Mouse (Mus musculus): Measurements from ENCODE around the gene Slc6a9. TPM values are rescaled to one million over a fixed set of nuclear protein-coding genes. Genes with fewer than 3 reads are reported as not detected.

The Slc6a9 gene
- polyA plus RNA-seq, 1 experiment, result not detected

- TF ChIP-seq POLR2A (IDR thresholded peaks at IDR 0.05; ENCODE audit: insufficient read depth, low read depth, low read length) (no peak), CTCF (IDR thresholded peaks at IDR 0.05; ENCODE audit: insufficient read depth, low read depth, low read length) (no peak)
- H3K27ac ChIP-seq (ENCODE audit: insufficient read depth, low read depth, low read length), result no peak overlapping the region
- H3K4me3 ChIP-seq (ENCODE audit: insufficient read depth, low read depth, low read length), result no peak overlapping the region
- peaks cover 18% of the 10 kb centered on the region; the same call in 1 of the 2 replicates for H3K4me1 ChIP-seq (ENCODE audit: control insufficient read depth, insufficient read depth, low read length)
- 74% methylated on average over 8 of the region's 8 CpGs for WGBS
Measured at GRCm38 (mm10) chr4:117904761-117905160, 70.5 kb downstream of the Slc6a9 start.

GRCm38 (mm10) chr4:117906196-117906595 is 71.9 kb downstream of the Slc6a9 start:
- WGBS, result 62% methylated on average over 3 of the region's 3 CpGs
- TF ChIP-seq CTCF (IDR thresholded peaks at IDR 0.05; ENCODE audit: insufficient read depth, low read depth, low read length) (no peak), POLR2A (IDR thresholded peaks at IDR 0.05; ENCODE audit: insufficient read depth, low read depth, low read length) (no peak)
- Histone ChIP-seq H3K27ac (ENCODE audit: insufficient read depth, low read depth, low read length) (peak overlapping the region; percentile 42; the same call in 1 of the 2 replicates), H3K4me1 (ENCODE audit: control insufficient read depth, insufficient read depth, low read length) (peaks cover 18% of the 10 kb centered on the region; the same call in 1 of the 2 replicates), H3K4me3 (ENCODE audit: insufficient read depth, low read depth, low read length) (no peak overlapping the region)

GRCm38 (mm10) chr4:117908834-117909453 is 74.6 kb downstream of the Slc6a9 start:
- Histone ChIP-seq H3K27ac (ENCODE audit: insufficient read depth, low read depth, low read length) (peak overlapping the region; percentile 97), H3K4me1 (ENCODE audit: control insufficient read depth, insufficient read depth, low read length) (peaks cover 37% of the 10 kb centered on the region), H3K4me3 (ENCODE audit: insufficient read depth, low read depth, low read length) (peak overlapping the region; percentile 53)
- 13% methylated on average over 8 of the region's 8 CpGs for WGBS
- TF ChIP-seq POLR2A (IDR thresholded peaks at IDR 0.05; ENCODE audit: insufficient read depth, low read depth, low read length) (peak; percentile 58; the same call in 1 of the 2 replicates), CTCF (IDR thresholded peaks at IDR 0.05; ENCODE audit: insufficient read depth, low read depth, low read length) (no peak)

GRCm38 (mm10) chr4:117912131-117912561 is 77.8 kb downstream of the Slc6a9 start:
- Histone ChIP-seq H3K4me1 (ENCODE audit: control insufficient read depth, insufficient read depth, low read length) (peaks cover 21% of the 10 kb centered on the region), H3K27ac (ENCODE audit: insufficient read depth, low read depth, low read length) (peak overlapping the region; percentile 92), H3K4me3 (ENCODE audit: insufficient read depth, low read depth, low read length) (peak overlapping the region; percentile 81)
- TF ChIP-seq POLR2A (IDR thresholded peaks at IDR 0.05; ENCODE audit: insufficient read depth, low read depth, low read length) (no peak), CTCF (IDR thresholded peaks at IDR 0.05; ENCODE audit: insufficient read depth, low read depth, low read length) (no peak)
- WGBS, result 48% methylated on average over 13 of the region's 13 CpGs

- no peak for TF ChIP-seq CTCF (IDR thresholded peaks at IDR 0.05; ENCODE audit: insufficient read depth, low read depth, low read length)
- TF ChIP-seq POLR2A (IDR thresholded peaks at IDR 0.05; ENCODE audit: insufficient read depth, low read depth, low read length), result no peak
- peak overlapping the region; percentile 81 for H3K4me3 ChIP-seq (ENCODE audit: insufficient read depth, low read depth, low read length)
- H3K27ac ChIP-seq (ENCODE audit: insufficient read depth, low read depth, low read length), result peak overlapping the region; percentile 92
- 17% methylated on average over 7 of the region's 7 CpGs for WGBS
- H3K4me1 ChIP-seq (ENCODE audit: control insufficient read depth, insufficient read depth, low read length), result peaks cover 21% of the 10 kb centered on the region
Measured at GRCm38 (mm10) chr4:117912685-117913273, 78.5 kb downstream of the Slc6a9 start.

- WGBS, result 16% methylated on average over 3 of the region's 3 CpGs
- H3K4me1 ChIP-seq (ENCODE audit: control insufficient read depth, insufficient read depth, low read length), result peaks cover 19% of the 10 kb centered on the region
- H3K27ac ChIP-seq (ENCODE audit: insufficient read depth, low read depth, low read length), result peak overlapping the region; percentile 92
- TF ChIP-seq CTCF (IDR thresholded peaks at IDR 0.05; ENCODE audit: insufficient read depth, low read depth, low read length) (no peak), POLR2A (IDR thresholded peaks at IDR 0.05; ENCODE audit: insufficient read depth, low read depth, low read length) (no peak)
- peak overlapping the region; percentile 81 for H3K4me3 ChIP-seq (ENCODE audit: insufficient read depth, low read depth, low read length)
Measured at GRCm38 (mm10) chr4:117913421-117913820, 79.1 kb downstream of the Slc6a9 start.

- no peak for TF ChIP-seq POLR2A (IDR thresholded peaks at IDR 0.05; ENCODE audit: insufficient read depth, low read depth, low read length)
- TF ChIP-seq CTCF (IDR thresholded peaks at IDR 0.05; ENCODE audit: insufficient read depth, low read depth, low read length), result no peak
- WGBS, result 2% methylated on average over 8 of the region's 8 CpGs
- Histone ChIP-seq H3K4me3 (ENCODE audit: insufficient read depth, low read depth, low read length) (peak overlapping the region; percentile 81), H3K27ac (ENCODE audit: insufficient read depth, low read depth, low read length) (peak overlapping the region; percentile 92), H3K4me1 (ENCODE audit: control insufficient read depth, insufficient read depth, low read length) (peaks cover 19% of the 10 kb centered on the region)
Measured at GRCm38 (mm10) chr4:117914031-117914430, 79.7 kb downstream of the Slc6a9 start.

- H3K4me1 ChIP-seq (ENCODE audit: control insufficient read depth, insufficient read depth, low read length), result peaks cover 19% of the 10 kb centered on the region
- peak within 1 kb of the TSS; percentile 81 for H3K4me3 ChIP-seq (ENCODE audit: insufficient read depth, low read depth, low read length)
- under 1% methylated on average over 61 of the region's 61 CpGs for WGBS
- TF ChIP-seq CTCF (IDR thresholded peaks at IDR 0.05; ENCODE audit: insufficient read depth, low read depth, low read length) (0 out of 2 replicates have a peak, but pooled peaks have one; percentile 2), POLR2A (IDR thresholded peaks at IDR 0.05; ENCODE audit: insufficient read depth, low read depth, low read length) (peak; percentile 85)
- peak within 1 kb of the TSS; percentile 92 for H3K27ac ChIP-seq (ENCODE audit: insufficient read depth, low read depth, low read length)
Measured at GRCm38 (mm10) chr4:117914591-117915442, 80.5 kb downstream of the Slc6a9 start, which contains the start of gene Ipo13. Ipo13 (minus strand) TSS chr4:117914999.

All from olfactory bulb, adult 2 months (tissue).